Mouse (Mus musculus): ENCODE measurements around the gene Tiam2.

- TF ChIP-seq CTCF (IDR thresholded peaks at IDR 0.05; ENCODE audit: low read depth) (no peak), EP300 (IDR thresholded peaks at IDR 0.05; ENCODE audit: low read depth) (no peak)
Measured at GRCm38 (mm10) chr17:3514316-3514715, 187.9 kb downstream of the Tiam2 start.

All from liver, postnatal 0 days (tissue).